Mouse (Mus musculus): ENCODE data around the gene Tbx15. TPM values are rescaled to one million over a fixed set of nuclear protein-coding genes. Genes with fewer than 3 reads are reported as not detected.
A peak's percentile ranks its signal among the peaks of the same experiment; 100 is the strongest.
"Not testable (repeated sequence)": the region's sequence is repeated elsewhere in the genome, so short reads cannot be mapped to it uniquely, and the experiment has no call there.

Tbx15 gene
- polyA plus RNA-seq, 1 experiment from 2014 or later, result 1.4 TPM

GRCm38 (mm10) chr3:99261986-99262385, 21.8 kb downstream of the Tbx15 start:
- no peaks in the 10 kb centered on the region for H3K36me3 ChIP-seq (replicated peaks)
- H3K27me3 ChIP-seq (ENCODE audit: poor library complexity, severe bottlenecking), result peaks cover 100% of the 10 kb centered on the region
- H3K9me3 ChIP-seq, result no peaks in the 10 kb centered on the region
- no peak overlapping the region for H3K4me3 ChIP-seq
- 1% methylated on average over 2 of the region's 2 CpGs for WGBS
- H3K27ac ChIP-seq, result no peak overlapping the region
- DNase-seq (ENCODE audit: extremely low spot score, low spot score), result peak; percentile 22
- peaks cover 7% of the 10 kb centered on the region for H3K4me1 ChIP-seq

- Histone ChIP-seq H3K36me3 (replicated peaks) (no peaks in the 10 kb centered on the region), H3K4me3 (no peak overlapping the region), H3K27ac (no peak overlapping the region), H3K4me1 (peaks cover 5% of the 10 kb centered on the region; the same call in 1 of the 2 replicates), H3K9me3 (no peaks in the 10 kb centered on the region), H3K27me3 (ENCODE audit: poor library complexity, severe bottlenecking) (peaks cover 100% of the 10 kb centered on the region)
- peak; percentile 15 for DNase-seq (ENCODE audit: extremely low spot score, low spot score)
- WGBS, result 5% methylated on average over 9 of the region's 9 CpGs
These were observed 23.3 kb downstream of the Tbx15 start for GRCm38 (mm10) chr3:99263471-99263903.

DNA sequence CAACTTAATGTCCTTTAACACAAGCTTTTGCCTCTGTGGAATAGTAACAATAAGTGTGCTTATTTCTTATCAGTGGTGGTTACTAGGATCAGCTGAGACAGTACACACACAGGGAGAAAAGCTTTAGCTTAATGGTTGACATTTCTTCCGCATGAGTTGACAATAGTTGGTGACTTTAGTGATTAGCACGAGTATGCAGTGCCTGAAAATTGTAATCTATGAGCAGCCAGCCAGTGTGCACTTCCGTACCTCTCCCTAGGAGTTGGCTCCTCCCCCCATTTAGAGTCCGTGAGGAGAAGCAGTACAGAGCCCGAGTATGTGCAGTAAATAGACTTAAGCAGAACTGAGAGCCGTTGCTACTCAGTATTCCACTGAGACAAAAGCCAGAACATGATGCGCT, 24.5 kb downstream of the Tbx15 start:
- WGBS, result 32% methylated on average over 7 of the region's 7 CpGs
- H3K9me3 ChIP-seq, result no peaks in the 10 kb centered on the region
- no peak overlapping the region for H3K4me3 ChIP-seq
- H3K27ac ChIP-seq, result no peak overlapping the region
- peaks cover 5% of the 10 kb centered on the region; the same call in 1 of the 2 replicates for H3K4me1 ChIP-seq
- peaks cover 98% of the 10 kb centered on the region for H3K27me3 ChIP-seq (ENCODE audit: poor library complexity, severe bottlenecking)
- no peaks in the 10 kb centered on the region for H3K36me3 ChIP-seq (replicated peaks)
- DNase-seq (ENCODE audit: extremely low spot score, low spot score), result no peak

GRCm38 (mm10) chr3:99266752-99267303, 26.6 kb downstream of the Tbx15 start:
- Histone ChIP-seq H3K4me1 (peaks cover 5% of the 10 kb centered on the region; the same call in 1 of the 2 replicates), H3K4me3 (no peak overlapping the region), H3K27ac (no peak overlapping the region), H3K9me3 (no peaks in the 10 kb centered on the region), H3K27me3 (ENCODE audit: poor library complexity, severe bottlenecking) (peaks cover 90% of the 10 kb centered on the region), H3K36me3 (replicated peaks) (no peaks in the 10 kb centered on the region)
- peak; percentile 14 for DNase-seq (ENCODE audit: extremely low spot score, low spot score)
- WGBS, result 29% methylated on average over 10 of the region's 10 CpGs

- H3K27ac ChIP-seq, result no peak overlapping the region
- no peaks in the 10 kb centered on the region for H3K9me3 ChIP-seq
- no peak for DNase-seq (ENCODE audit: extremely low spot score, low spot score)
- H3K27me3 ChIP-seq (ENCODE audit: poor library complexity, severe bottlenecking), result peaks cover 46% of the 10 kb centered on the region
- 35% methylated on average over 12 of the region's 12 CpGs for WGBS
- peaks cover 10% of the 10 kb centered on the region for H3K4me1 ChIP-seq
- H3K4me3 ChIP-seq, result no peak overlapping the region
- H3K36me3 ChIP-seq (replicated peaks), result no peaks in the 10 kb centered on the region
These were observed 37.9 kb downstream of the Tbx15 start for GRCm38 (mm10) chr3:99277973-99278580.

GRCm38 (mm10) chr3:99279718-99280117, 39.5 kb downstream of the Tbx15 start:
- no peak for DNase-seq (ENCODE audit: extremely low spot score, low spot score)
- H3K9me3 ChIP-seq, result no peaks in the 10 kb centered on the region
- 91% methylated on average over 3 of the region's 3 CpGs for WGBS
- H3K27me3 ChIP-seq (ENCODE audit: poor library complexity, severe bottlenecking), result peaks cover 46% of the 10 kb centered on the region
- no peaks in the 10 kb centered on the region for H3K36me3 ChIP-seq (replicated peaks)
- peaks cover 10% of the 10 kb centered on the region for H3K4me1 ChIP-seq
- H3K27ac ChIP-seq, result no peak overlapping the region
- H3K4me3 ChIP-seq, result no peak overlapping the region

- H3K4me1 ChIP-seq, result peaks cover 10% of the 10 kb centered on the region
- no peak overlapping the region for H3K4me3 ChIP-seq
- DNase-seq (ENCODE audit: extremely low spot score, low spot score), result no peak
- no peak overlapping the region for H3K27ac ChIP-seq
- WGBS, result 79% methylated on average over 4 of the region's 4 CpGs
- H3K36me3 ChIP-seq (replicated peaks), result no peaks in the 10 kb centered on the region
- H3K9me3 ChIP-seq, result no peaks in the 10 kb centered on the region
- peaks cover 39% of the 10 kb centered on the region for H3K27me3 ChIP-seq (ENCODE audit: poor library complexity, severe bottlenecking)
These were observed 41.3 kb downstream of the Tbx15 start for GRCm38 (mm10) chr3:99281453-99281852.

GRCm38 (mm10) chr3:99288302-99288701, 48.1 kb downstream of the Tbx15 start:
- Histone ChIP-seq H3K9me3 (no peaks in the 10 kb centered on the region), H3K27me3 (ENCODE audit: poor library complexity, severe bottlenecking) (no peaks in the 10 kb centered on the region), H3K4me3 (no peak overlapping the region), H3K27ac (no peak overlapping the region), H3K36me3 (replicated peaks) (no peaks in the 10 kb centered on the region), H3K4me1 (0 out of 2 replicates have a peak, but pooled peaks cover 3% of the 10 kb centered on the region)
- 61% methylated on average over 2 of the region's 2 CpGs for WGBS
- DNase-seq (ENCODE audit: extremely low spot score, low spot score), result no peak

- Histone ChIP-seq H3K4me1 (0 out of 2 replicates have a peak, but pooled peaks cover 3% of the 10 kb centered on the region), H3K27me3 (ENCODE audit: poor library complexity, severe bottlenecking) (no peaks in the 10 kb centered on the region), H3K9me3 (no peaks in the 10 kb centered on the region), H3K36me3 (replicated peaks) (no peaks in the 10 kb centered on the region), H3K27ac (no peak overlapping the region), H3K4me3 (no peak overlapping the region)
- no peak for DNase-seq (ENCODE audit: extremely low spot score, low spot score)
- WGBS, result 48% methylated on average over 6 of the region's 6 CpGs
These were observed 50.0 kb downstream of the Tbx15 start for GRCm38 (mm10) chr3:99290064-99290702.

- Histone ChIP-seq H3K36me3 (replicated peaks) (no peaks in the 10 kb centered on the region), H3K9me3 (no peaks in the 10 kb centered on the region), H3K4me1 (0 out of 2 replicates have a peak, but pooled peaks cover 3% of the 10 kb centered on the region), H3K27me3 (ENCODE audit: poor library complexity, severe bottlenecking) (no peaks in the 10 kb centered on the region), H3K27ac (no peak overlapping the region), H3K4me3 (no peak overlapping the region)
- DNase-seq (ENCODE audit: extremely low spot score, low spot score), result no peak
- 83% methylated on average over 2 of the region's 2 CpGs for WGBS
These were observed 50.7 kb downstream of the Tbx15 start for GRCm38 (mm10) chr3:99290878-99291277.

DNA sequence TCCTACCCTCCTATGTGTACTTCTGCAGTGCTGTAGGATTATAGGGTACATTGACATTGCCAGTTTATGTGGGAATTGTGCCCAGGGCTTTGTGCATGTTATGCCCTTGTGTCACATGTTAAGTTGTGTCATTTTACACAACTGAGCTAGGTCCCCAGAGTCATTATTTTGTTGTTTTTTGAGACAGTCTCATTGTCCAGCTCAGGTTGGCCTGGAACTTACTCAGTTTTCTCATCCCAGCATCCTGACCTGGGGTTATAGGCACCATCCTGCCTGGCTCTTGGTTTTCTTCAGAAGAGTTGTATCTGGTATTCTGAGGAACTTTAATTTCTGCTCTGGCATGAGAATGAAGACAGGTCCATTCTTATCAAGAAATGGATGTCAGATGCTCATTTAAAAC, 51.2 kb downstream of the Tbx15 start:
- DNase-seq (ENCODE audit: extremely low spot score, low spot score), result no peak
- no peak overlapping the region for H3K27ac ChIP-seq
- no peaks in the 10 kb centered on the region for H3K36me3 ChIP-seq (replicated peaks)
- H3K4me1 ChIP-seq, result 0 out of 2 replicates have a peak, but pooled peaks cover 3% of the 10 kb centered on the region
- no peak overlapping the region for H3K4me3 ChIP-seq
- H3K9me3 ChIP-seq, result no peaks in the 10 kb centered on the region
- H3K27me3 ChIP-seq (ENCODE audit: poor library complexity, severe bottlenecking), result no peaks in the 10 kb centered on the region

DNA sequence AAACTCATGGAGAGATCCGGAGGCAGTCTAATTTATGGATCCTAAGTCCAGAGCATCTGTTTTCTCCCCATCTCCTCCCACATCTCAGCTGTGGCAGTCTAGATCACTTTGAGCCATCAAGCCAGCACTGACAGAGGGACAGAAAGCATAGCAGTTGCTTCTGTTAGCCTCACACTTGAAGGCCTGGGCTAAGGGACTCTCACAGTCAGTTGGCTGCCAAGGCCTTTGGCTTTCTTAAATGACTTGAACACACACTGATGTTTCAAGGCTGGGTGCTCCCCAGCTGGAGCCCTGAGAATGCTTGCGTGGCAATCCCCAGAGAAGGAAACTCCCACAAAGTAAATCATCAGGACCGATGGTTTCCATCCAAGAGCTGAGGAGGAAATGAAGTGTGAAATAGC, 52.4 kb downstream of the Tbx15 start:
- H3K9me3 ChIP-seq, result no peaks in the 10 kb centered on the region
- 0 out of 2 replicates have a peak, but pooled peaks cover 3% of the 10 kb centered on the region for H3K4me1 ChIP-seq
- no peak for DNase-seq (ENCODE audit: extremely low spot score, low spot score)
- H3K4me3 ChIP-seq, result no peak overlapping the region
- no peak overlapping the region for H3K27ac ChIP-seq
- no peaks in the 10 kb centered on the region for H3K27me3 ChIP-seq (ENCODE audit: poor library complexity, severe bottlenecking)
- H3K36me3 ChIP-seq (replicated peaks), result no peaks in the 10 kb centered on the region
- 85% methylated on average over 3 of the region's 3 CpGs for WGBS

DNA sequence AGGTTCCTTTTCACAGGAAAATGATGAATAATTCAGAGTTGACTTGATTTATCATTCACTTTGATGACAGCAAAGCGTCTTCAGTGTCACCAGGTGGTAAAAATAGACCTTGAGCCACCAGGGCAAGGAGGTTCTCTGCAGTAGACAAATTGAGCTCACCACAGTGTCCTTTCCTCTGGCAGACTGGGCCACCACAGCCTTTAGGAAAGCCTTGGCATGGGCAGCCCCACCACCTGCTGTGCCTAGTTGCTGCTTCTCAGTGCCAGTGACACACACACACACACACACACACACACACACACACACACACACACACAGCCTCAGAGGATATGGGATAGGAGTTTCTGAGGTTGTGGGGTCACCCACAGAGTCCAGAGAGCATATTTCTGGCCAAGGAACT, 54.0 kb downstream of the Tbx15 start:
- not testable (repeated sequence) for H3K9me3 ChIP-seq; DNase-seq (ENCODE audit: extremely low spot score, low spot score); H3K4me1 ChIP-seq; H3K27ac ChIP-seq; H3K36me3 ChIP-seq (replicated peaks); H3K4me3 ChIP-seq; H3K27me3 ChIP-seq (ENCODE audit: poor library complexity, severe bottlenecking)
- WGBS, result 86% methylated on average over 1 of the region's 1 CpGs
